Mouse (Mus musculus) left cerebral cortex, postnatal 25 days (tissue): ENCODE data around the gene Kpna1. TPM values are rescaled to one million over a fixed set of nuclear protein-coding genes. Genes with fewer than 3 reads are reported as not detected.
A peak's percentile ranks its signal among the peaks of the same experiment; 100 is the strongest.
"Not testable (repeated sequence)": the region's sequence is repeated elsewhere in the genome, so short reads cannot be mapped to it uniquely, and the experiment has no call there.

Experiments
- DNase-seq, 2 experiments: peaks; one replicate each; pipeline ENCODE4 v3.0.0; 2022; ENCODE audit warnings: low spot score in 2 of 2, mixed read lengths in 1 of 2
- intact Hi-C: fragments of 180-260 bp; cut with DNase I; formaldehyde crosslinking; loops from one replicate; pipeline ENCODE4 v1.15.1; 2025
- total RNA-seq, 2 experiments: library from RNA; stranded (reverse); gene quantifications; 2 replicates each; pipeline ENCODE4 v1.2.3; 2021

Gene Kpna1
- total RNA-seq = 100 to 1,000 TPM; 126 to 145 TPM

DNA sequence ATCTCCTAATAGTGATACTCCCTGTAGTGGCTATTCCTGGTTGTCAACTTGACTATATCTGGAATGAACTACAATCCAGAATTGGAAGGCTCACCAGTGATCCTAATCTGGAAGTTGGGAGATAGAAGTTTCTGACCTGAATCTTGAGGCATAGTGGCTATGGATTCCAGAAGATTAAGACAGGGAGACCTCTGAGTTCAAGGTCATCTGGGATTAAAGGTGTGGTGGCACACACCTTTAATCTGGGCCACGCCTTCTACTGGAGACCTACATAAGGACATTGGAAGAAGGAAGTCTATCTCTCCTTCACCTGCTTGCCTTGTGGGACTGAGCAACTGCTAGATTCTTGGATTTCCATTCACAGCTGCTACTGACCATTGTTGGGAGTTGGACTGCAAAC lies at the start of gene Kpna1:
Kpna1 (plus strand) TSS at position 301 of the 400 bp plus-strand sequence.
- intact Hi-C loops, DNase-seq: not testable (repeated sequence)

DNA sequence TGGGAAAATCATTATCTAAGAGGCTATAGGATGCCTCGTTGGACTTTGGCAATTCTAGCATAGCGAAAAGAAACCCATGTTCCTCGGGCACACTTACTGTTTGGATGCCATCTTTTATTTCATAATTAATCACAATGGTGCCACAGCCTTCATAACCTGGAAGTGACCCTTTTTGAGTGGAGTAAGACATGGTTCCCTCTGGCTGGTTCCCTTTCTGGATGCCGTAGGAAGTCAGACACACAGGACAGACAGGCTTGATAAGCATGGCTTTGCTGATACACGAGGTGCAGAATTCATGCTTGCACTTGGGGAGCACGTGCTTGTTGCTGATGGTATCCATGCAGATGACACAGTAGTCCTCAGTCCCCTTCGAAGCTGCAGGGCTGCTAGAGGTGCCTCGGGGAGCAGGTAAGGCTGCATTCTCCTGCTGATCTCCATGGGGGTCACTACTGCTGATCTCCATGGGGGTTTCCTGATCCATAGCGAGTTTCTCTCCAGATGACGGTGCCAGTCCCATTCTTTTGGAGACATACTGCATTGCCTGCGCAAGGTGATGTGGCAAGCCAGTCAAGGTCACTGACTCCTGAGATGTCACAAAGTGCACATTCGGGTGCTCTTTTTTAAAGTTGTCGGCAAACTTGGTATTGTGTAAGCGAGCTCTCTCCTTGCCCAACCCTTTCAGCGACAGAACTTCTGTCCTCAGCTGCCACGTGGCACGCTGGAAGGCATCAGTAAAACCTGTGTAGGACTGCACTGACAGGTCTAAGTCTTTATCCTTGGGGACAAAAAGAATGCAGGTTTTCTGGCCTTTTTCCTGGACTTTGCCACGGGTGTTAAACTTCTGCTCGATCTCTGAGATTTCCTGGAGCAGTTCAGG lies 46.1 kb upstream of the Kpna1 start:
- no peak for DNase-seq
- intact Hi-C loops = no loop called here

DNA sequence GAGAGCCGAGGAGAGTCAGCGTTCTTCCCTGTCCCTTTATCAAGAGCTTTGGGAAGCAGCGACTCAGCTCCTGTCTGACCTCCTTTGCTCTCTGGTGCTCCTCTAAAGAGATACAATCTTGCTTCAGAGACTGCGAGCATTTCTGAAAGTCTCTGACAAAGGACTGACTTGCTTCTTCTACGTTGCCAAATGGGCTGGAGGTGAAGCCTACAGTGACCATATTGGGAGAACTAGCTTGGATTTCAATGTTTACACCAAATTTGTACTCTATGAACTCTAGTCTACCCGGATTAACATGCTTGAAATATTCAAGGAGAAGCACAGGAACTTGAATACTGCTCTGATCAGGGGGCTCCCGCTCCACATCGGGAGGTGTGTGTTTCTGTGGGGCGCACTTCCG lies 45.4 kb upstream of the Kpna1 start:
- intact Hi-C loops = no loop called here

DNA sequence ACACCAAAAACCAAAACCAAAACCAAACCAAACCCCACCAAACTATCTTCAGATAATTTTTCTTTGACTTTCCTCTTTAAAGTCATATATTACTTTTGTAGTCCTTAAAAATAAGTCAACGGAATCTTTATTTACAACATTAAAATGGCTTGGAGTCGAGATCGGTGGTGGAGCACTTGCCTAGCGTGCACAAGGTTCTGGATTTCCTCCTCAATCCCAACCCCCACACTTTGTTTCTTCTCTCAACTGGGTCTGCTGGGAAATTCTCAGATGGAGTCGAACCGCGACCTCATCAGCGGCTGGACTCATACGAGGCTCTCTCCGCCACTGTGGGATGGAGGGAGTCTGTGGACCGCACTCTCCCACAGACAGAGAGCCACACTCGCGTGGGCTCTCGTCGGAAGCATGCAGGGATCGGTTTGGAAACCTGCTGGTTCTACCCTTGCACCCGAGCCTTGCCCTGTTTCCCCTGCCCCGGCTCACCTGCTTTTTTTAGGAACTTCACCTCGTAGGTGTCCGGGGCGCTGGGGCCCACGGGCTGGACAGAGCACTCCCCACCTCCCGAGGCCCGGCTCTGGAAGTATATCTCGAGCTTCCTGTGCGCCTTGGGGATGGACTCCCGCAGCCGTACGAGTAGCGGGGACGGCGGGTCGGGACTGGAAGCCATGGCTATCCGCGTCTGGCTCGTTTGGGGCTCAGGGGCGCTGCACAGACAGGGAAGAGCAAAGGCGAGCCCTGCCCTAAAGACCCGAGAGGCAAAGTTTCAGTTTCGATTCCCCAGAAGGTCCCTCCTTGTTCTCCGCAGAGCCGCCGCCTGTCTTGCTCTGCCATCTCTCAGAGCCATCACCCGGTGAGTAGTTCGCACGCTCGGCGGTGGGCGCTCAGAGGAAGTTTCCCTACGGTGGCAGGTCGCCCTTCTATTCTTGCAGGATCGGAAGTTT lies 40.1 kb upstream of the Kpna1 start, which contains the start of the genes Parp9 and Dtx3l:
Parp9 (plus strand) TSS at position 260 of the 941 bp plus-strand sequence.
Dtx3l (minus strand) TSS at position 941 of the 941 bp plus-strand sequence.
- peak; percentile 24 to 37 for DNase-seq
- intact Hi-C loops = loop anchor here (2.0 kb wide), 1 partner anchor 64 kb away; no protein-coding TSS in a partner anchor

More for the DNA sequence above, 45.4 kb upstream of the Kpna1 start:
- DNase-seq = no peak

DNA sequence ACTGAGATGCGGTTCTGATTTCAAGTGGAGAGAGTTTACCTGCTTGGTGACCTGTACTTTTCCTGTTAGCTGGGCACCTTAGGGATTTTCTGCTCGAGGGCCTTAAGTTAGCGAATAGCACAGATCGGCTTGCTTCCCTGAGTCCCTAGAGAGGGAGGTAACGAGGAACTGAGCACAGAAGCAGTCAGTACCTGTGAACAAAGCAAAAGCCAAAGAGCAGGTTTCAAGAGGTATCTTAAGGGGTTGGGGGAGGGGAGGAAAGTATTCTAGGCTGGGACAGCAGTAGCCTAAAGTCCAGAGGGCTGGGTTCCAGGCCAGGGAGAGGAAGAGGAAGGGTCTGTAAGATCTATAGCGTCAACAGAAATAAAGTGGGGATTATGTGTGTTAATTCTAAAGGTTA lies 39.3 kb upstream of the Kpna1 start:
- DNase-seq = no peak
- intact Hi-C loops = loop anchor here (2.0 kb wide), 1 partner anchor 64 kb away; no protein-coding TSS in a partner anchor

DNA sequence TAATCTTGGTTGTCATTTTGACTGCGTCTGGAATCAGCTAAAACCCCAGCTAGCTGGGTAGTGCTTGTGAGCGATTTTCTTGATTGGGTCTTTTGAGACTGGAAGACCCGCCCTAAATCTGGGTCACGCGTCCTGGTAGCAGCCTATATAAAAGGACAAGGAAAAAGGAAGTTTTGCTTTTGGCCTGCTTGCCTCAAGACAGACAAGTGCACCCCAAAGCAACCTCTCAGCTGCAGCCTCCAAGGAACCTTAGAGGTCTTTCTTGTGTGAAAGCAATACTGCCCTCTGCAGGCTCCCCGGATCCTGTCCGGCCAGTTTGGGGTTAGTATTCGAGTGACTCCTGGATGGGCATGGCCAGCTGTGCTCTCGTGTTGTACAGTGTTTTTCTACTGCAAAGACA lies 38.9 kb upstream of the Kpna1 start:
- intact Hi-C loops = loop anchor here (2.0 to 10.0 kb wide), 2 partner anchors 65 to 625 kb away; no protein-coding TSS in a partner anchor

DNA sequence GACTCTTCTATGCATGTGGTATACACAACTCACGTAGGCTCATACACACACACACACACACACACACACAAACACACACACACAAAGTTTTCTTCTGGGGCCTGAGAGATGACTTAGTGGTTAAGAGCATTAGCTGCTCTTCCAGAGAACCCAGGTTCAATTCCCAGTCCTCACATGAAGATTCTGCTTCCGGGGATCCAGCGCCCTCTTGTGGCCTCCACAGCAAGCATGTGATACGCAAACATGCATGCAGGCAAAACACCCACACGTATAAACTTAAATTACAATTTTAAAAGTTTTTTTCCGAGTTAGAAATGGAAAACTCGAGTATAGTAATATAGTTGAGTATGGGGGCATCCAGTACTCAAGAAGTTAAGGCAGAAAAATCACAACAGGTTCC lies 37.2 kb upstream of the Kpna1 start:
- intact Hi-C loops = loop anchor here (10.0 kb wide), 1 partner anchor 627 kb away; no protein-coding TSS in a partner anchor
- DNase-seq = no peak

More for the DNA sequence above, 38.9 kb upstream of the Kpna1 start:
- peak; percentile 66 to 75 for DNase-seq

DNA sequence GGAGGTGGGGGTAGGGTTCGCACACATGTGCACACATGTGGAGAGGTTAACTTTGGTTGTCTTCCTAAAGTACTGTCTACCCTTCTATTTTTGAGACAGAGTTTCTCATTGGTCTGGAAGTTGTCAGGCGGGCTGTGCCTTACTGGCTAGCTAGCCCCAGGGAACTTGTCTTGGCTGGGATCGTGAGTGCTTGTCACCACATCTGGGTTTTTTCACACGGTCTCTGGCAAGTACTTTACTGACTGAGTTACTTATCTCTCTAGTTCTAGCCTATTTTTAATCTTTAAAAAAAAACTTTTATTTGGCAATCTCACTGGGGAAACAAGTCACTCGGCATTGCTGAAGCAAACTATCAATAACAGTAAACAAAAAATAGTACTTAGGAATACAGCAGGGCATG lies 29.3 kb upstream of the Kpna1 start:
- no peak for DNase-seq
- intact Hi-C loops = loop anchor here (10.0 kb wide), 1 partner anchor 634 kb away; no protein-coding TSS in a partner anchor

DNA sequence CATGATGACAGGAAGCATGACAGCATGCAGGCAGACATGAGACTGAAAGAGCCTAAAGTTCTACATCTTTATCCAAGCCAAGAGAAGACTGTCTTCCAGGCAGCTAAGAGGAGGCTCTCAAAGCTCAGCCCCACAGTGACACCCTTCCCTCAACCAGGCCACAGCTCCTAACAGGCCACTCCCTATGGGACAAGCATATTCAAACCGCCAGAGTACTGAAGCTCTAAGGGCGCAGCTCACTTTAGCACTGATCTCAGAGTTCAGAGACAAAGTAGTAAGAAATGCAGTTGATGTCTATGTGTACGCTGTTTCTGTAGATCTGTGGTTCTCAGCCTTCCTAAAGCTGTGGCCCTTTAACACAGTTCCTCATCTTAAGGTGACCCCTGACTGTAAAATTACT lies 27.3 kb upstream of the Kpna1 start:
- intact Hi-C loops = no loop called here
- no peak for DNase-seq

DNA sequence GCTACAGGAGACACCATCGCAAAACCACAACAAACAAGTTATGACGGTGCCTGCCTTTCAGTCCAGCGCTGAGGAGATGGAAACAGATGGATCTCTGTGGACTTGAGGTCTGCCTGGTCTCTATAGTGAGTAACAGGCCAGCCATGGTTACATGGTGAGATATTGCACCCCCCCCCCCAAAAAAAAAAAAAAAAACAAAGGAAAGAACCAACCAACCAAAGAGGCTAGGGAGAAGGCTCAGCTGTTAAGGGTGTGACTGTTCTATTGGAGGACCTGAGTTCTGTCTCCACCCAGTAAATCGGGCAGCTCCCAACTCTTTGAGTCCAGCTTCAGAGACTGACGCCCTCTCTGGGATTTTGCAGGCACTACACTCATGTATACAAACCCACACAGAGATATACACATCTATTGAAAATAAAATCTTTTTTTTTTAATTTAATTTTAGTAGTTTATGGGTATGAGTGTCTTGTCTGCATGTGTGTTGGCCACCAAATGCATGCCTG lies 25.9 kb upstream of the Kpna1 start:
- intact Hi-C loops = no loop called here
- no peak for DNase-seq

DNA sequence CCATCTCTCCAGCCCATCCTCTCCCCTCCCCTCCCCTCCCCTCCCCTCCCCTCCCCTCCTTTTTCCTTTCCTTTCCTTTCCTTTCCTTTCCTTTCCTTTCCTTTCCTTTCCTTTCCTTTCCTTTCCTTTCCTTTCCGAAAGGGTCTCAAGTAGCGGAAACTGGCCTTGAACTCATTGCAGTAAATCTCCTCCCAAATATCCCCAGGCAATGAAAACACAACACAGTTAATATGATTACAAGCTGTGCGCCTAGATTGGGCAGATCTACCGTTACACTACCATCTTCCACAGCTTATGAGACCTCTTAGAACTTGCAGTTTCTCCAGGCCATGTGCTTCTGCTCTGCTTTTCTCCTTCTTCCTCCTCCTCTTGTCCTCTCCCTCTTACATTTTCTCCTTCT lies 12.6 kb upstream of the Kpna1 start:
- DNase-seq, intact Hi-C loops: not testable (repeated sequence)

DNA sequence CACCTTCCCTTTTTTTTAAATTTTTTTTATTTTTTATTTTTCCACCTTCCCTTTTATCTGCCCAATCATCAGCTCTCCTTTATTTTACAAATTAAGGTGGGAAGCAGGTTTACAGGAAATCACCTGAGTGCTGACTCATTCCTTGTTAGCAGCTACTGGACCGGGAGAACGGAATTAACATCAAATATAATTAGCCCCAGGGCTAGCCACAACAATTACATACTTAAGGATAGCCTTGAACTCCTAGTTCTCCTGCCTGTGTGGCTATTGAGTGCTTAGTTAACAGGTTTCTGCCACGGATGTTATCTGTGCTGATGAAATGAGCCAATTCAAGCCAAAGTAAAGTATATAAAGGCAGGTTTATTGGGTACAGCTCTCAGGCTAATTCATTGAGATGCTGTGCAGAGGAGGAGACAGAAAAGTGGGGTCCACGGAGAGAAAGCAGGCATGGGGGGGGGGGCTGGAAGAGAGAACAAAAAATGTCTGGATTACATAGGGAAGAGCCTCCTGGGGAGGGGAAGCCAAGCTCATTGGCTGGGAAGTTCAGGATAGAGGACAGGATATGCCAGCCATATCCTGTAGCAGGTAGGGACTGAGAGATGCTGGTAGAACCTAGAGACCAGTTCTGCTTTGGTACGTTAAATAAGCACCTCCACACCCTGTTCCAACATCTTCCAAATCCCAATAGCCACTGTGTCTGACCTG lies 12.0 kb upstream of the Kpna1 start:
- DNase-seq = no peak
- intact Hi-C loops = no loop called here

DNA sequence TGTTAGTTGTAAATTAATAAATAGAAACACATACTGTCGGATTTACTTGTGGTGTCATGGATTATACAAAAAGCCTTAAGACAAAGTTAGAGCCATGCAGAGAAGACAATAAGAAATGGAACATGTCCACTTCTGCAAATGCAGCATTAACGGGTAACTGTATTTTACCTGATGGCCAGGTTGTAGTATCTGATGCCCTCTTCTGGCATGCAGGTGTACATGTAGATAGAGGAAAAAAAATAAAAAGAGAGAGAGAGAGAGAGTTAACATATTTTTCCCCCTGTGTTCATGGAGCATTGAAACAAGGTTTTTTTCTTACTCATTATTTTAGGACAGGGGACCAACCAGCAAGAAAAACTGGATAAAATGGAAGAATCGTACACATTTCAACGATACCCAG lies 11.2 kb upstream of the Kpna1 start:
- intact Hi-C loops = no loop called here
- DNase-seq = no peak

DNA sequence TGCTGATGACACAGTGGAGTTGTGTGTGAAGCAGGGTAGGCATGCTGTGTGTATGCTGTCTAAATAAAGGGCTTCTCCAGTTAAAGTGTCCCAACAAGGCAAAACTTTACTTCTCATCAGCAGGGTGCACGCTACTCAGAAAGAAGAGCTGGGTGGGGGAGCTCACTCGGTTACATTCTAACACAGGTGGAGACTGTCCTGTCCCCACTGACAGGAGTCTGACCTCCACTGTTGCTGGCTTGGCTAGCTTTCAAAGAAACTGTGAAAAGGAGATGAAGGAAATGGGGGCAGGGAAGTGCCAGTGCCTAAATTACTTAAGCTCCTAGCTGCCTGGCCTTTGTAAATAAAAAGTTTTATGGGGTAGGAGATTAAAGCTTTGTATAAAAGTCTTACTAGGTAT lies 10.4 kb upstream of the Kpna1 start:
- intact Hi-C loops = no loop called here
- DNase-seq = no peak

DNA sequence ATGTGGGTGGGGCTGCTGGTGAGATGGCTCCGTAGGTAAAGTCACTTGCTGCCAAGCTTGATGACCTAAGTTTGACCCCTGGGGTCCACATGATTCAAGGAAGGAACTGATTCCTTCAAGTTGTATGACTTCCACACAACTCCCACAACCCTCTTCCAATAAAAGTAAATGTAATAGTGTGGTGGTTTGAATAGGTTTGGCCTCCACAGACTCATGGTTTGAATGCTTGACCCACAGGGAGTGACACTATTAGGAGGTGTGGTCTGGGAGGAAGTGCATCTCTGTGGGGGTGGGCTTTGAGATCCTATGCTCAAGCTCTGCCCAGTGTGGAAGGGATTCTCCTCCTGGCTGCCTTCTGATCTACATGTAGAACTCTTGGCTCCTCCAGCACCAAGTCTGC lies 4.5 kb upstream of the Kpna1 start:
- no peak for DNase-seq
- intact Hi-C loops = no loop called here

DNA sequence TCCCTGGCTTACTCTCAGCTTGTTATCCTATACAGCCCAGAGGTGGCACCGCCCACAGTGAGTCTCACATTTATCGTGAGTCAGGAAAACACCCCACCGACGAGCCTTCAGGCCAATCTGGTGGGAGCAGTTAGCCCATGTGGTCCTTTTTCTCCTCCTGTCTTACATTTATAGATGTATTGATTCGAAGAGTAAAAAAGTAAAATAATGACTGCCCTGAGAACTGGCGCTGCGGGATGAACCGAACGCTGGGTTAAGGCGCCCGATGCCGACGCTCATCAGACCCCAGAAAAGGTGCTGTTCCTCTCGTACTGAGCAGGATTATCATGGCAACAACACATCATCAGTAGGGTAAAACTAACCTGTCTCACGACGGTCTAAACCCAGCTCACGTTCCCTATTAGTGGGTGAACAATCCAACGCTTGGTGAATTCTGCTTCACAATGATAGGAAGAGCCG lies 2.8 kb downstream of the Kpna1 start:
- intact Hi-C loops = no loop called here
- DNase-seq = peak; percentile 100

DNA sequence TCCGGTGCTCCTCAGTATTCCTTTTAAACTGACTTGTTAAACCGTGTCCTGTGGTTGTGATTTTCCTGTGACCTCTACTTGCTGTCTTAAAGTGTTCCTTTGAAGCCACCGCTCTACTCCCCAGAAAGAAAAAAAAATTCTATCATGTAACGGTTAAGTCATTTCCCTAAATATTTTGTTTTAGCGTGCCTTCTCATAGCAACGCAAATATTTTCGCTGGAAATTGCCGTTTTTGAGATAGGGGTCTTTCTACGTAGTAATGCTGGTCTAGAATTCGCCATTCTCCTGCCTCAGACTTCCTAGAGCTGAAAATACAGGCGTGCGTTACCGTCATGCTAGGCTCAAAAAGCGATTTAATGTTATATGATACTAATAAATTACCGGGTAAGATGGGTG lies 4.0 kb downstream of the Kpna1 start:
- intact Hi-C loops = loop anchor here (2.0 kb wide), 2 partner anchors 58 to 88 kb away; partner anchors contain the start of genes Ccdc58, Fam162a and Wdr5b
- no peak for DNase-seq

DNA sequence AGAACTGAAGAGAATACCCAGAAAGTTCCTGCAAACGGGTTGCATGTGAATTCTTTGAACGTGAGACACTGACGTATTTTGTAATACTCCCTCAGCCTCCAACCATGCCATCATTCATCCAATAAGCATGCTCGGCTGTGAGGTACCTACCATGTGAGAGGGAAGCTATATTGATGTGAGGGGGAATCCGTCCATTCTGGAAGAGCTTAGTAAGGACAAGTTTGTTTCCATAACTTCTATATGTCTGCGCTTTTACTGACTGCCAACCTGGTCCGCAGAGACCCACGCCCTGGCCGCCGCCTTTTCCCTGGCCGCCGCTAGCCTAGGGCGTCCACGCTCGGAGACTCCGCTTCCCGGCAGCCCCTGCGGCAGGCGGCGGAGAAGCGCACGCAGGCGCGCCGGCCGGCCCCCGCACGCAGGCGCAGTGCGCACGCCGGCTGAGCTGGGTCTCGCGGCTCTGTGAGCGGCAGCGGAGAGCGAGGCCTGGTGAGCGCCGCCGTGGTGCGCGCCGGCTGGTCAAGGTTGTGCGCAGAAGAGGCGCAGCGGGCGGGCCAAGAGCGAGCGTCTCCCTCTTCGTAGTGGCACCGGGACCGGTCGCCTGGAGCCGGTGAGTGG lies 4.5 kb downstream of the Kpna1 start:
- peak; percentile 94 to 95 for DNase-seq
- intact Hi-C loops = loop anchor here (2.0 kb wide), 2 partner anchors 58 to 88 kb away; partner anchors contain the start of genes Ccdc58, Fam162a and Wdr5b
